Mouse (Mus musculus) olfactory bulb, adult 2 months (tissue): Measurements from ENCODE around the gene Adamts3. TPM values are rescaled to one million over a fixed set of nuclear protein-coding genes. Genes with fewer than 3 reads are reported as not detected.
A peak's percentile ranks its signal among the peaks of the same experiment; 100 is the strongest.

ENCODE experiments used
- H3K27ac ChIP-seq: fragments of 200-500 bp; 2 replicates; pipeline ENCODE4 v1.5.1; 2012; ENCODE audit warnings: low read depth, low read length; ENCODE audit not compliant: insufficient read depth
- H3K4me1 ChIP-seq: fragments of 200-500 bp; 2 replicates; pipeline ENCODE4 v1.6.1; 2012; ENCODE audit warnings: low read length; ENCODE audit not compliant: control insufficient read depth, insufficient read depth
- H3K4me3 ChIP-seq: fragments of 200-500 bp; 2 replicates; pipeline ENCODE4 v1.5.1; 2012; ENCODE audit warnings: mild to moderate bottlenecking, low read depth, low read length, moderate library complexity; ENCODE audit not compliant: insufficient read depth
- CTCF ChIP-seq: fragments of 200-500 bp; IDR thresholded peaks from 2 replicates; pipeline ENCODE4 v1.5.1; 2012; ENCODE audit warnings: low read depth, mild to moderate bottlenecking, low read length, moderate library complexity; ENCODE audit not compliant: insufficient read depth
- POLR2A ChIP-seq: fragments of 200-500 bp; IDR thresholded peaks from 2 replicates; pipeline ENCODE4 v1.6.1; 2012; ENCODE audit warnings: mild to moderate bottlenecking, low read depth, low read length, moderate library complexity; ENCODE audit not compliant: insufficient read depth
- WGBS: fragments of 180-500 bp; shearing (Covaris S2); methylation state at CpG from one replicate; pipeline ENCODE4 v1.1.7; 2018; 5-methylcytosine and 5-hydroxymethylcytosine counted together
- polyA plus RNA-seq: library from polyadenylated mRNA; stranded (reverse); fragments of >200 nt; gene quantifications from 2 replicates; pipeline ENCODE4 v1.2.4, GENCODE M21; 2012; ENCODE audit warnings: low replicate concordance; ENCODE audit not compliant: missing spikeins, insufficient read depth, insufficient read length

The Adamts3 gene
- polyA plus RNA-seq, 1 experiment = not detected

DNA sequence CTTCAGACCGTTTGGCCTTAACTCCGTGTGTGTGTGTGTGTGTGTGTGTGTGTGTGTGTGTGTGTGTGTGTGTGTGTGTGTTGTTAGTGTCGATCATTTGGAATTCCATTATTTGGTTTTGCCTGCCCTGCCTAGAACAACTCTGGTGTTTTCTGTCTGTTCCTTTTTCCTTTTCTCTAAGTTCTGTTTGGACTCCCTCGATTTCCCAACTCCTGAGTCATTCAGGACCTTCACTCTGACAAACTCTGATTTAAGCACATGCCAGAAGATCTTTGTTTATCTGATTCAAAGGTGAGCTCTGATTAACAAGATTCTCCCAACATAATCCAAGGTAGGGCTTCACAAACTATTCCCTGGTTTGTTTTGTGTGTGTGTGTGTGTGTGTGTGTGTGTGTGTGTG, 1.9 kb upstream of the Adamts3 start:
- TF ChIP-seq CTCF (no peak), POLR2A (no peak)
- Histone ChIP-seq H3K27ac (no peak overlapping the region), H3K4me1 (no peaks in the 10 kb centered on the region), H3K4me3 (no peak overlapping the region)
- 52% methylated on average over 4 of the region's 4 CpGs for WGBS

DNA sequence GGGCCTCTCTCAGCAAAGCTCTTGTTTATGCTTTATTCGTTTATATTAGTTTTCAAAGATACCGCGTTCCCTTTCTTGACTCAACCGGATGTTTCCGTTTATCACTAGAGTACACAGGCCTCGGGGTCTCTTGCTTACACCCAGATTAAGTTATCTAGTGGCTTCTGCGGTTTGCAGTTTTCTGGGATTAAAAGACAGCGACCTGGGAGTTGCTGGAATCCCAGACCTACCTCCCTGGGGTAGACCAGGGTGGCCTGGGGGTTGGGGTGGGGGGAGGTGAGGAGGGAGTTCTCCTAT, 722 bp upstream of the Adamts3 start:
- Histone ChIP-seq H3K4me3 (peak overlapping the region; percentile 87), H3K27ac (no peak overlapping the region), H3K4me1 (no peaks in the 10 kb centered on the region)
- TF ChIP-seq POLR2A (no peak), CTCF (no peak)
- WGBS = 22% methylated on average over 8 of the region's 8 CpGs

DNA sequence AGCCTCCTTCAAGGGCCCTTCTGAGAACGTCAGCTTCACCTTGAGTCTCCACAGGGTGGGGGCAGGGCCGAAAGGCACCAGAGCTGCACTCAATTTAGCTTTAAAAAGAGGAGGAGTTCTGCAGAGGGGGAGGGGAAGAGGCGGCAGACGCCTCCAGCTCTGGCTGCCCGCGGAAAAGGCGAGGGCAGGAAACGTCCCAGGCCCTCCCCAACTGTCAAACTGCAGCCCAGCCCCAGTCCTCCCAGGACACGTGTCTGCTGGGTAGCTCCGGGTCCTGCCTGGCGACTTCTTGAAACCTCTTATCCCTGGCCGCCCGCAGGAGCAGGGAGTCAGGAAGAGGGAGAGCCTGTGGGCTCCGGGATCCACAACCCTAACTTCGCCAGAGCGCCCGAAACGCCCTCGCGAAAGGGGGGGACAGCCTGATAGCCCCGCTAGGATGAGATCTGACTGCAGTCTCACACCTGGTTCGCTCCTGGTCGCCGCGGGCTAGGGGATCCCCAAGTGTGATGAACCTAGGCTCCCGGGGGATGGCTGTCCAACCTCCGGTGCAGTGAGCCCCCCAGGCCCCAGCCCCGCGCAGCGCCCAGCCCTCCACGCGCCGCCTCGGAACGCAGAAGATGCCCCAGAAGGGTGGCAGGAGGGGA, 921 bp downstream of the Adamts3 start:
- Histone ChIP-seq H3K4me1 (no peaks in the 10 kb centered on the region), H3K27ac (peak overlapping the region; percentile 23; the same call in 1 of the 2 replicates), H3K4me3 (peak overlapping the region; percentile 87)
- 0% methylated on average over 35 of the region's 35 CpGs for WGBS
- TF ChIP-seq POLR2A (no peak), CTCF (no peak)

DNA sequence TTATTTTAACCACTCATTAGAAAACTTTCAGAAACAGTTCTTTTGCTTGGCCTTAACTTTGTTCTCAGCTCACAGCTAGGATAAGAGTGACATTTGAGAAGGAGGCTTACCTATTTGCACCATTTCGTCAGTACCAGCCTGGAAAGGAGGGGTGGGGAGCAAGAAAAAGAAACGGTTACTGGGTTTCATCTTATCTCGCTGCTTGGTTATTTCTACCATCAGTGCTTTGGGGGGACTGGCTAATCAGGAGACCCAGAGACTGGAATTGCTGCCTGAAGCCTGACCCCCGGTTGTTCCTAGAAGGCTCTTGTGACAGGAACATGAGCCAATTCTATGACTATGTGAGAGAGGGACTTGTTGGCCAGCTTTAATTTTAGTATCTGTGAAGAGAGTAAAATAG, 1.7 kb downstream of the Adamts3 start:
- Histone ChIP-seq H3K4me1 (no peaks in the 10 kb centered on the region), H3K4me3 (peak overlapping the region; percentile 23; the same call in 1 of the 2 replicates)
- 26% methylated on average over 4 of the region's 4 CpGs for WGBS

DNA sequence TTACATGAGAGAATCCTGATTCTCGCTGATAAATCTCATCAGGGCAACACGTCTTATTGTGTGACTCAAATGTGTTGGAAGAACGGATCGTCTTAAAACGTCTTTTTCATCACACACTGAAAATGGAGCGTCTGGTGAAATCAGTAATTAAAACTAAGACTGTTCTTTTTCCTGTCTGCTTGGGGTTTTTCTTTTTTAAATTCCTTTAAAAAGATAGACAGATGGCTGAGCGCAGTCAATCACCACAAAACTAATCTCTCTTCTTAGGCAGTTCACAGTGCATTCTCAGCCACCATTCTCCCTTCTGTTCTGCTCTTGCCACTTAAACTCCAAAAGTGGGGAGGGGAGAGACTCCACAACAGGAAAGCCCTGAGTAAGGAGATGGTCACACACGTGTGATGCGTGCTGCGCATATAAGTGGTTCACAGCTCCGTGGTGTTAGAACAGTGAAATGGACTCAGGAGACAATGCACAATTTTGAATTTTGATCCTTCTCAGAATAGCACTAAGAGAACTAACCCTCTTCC, 4.2 kb downstream of the Adamts3 start:
- no peaks in the 10 kb centered on the region for H3K4me1 ChIP-seq
- WGBS = 52% methylated on average over 11 of the region's 11 CpGs
- no peak overlapping the region for H3K4me3 ChIP-seq
- TF ChIP-seq POLR2A = no peak
- no peak for TF ChIP-seq CTCF
- H3K27ac ChIP-seq = no peak overlapping the region

More for the DNA sequence above, 1.7 kb downstream of the Adamts3 start:
- TF ChIP-seq CTCF = no peak
- H3K27ac ChIP-seq = no peak overlapping the region

DNA sequence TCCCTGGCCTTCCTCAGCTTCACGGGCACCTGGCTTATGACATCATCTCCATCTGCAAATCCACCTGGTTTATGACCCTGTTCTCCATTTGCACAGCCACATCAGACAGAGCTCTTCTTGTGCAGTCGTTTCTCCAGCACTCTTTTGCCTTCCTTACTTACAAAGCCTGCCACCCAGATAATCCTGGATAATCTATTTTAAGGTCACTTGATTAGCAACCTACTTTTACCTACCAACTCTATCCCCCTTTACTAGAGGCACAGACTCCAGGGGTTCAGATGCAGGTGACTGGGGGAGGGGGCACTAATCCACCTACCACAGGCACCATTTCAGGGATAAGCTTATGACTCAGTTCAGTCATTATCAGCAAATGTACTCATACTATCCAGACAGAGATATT, 10.5 kb downstream of the Adamts3 start:
- 52% methylated on average over 2 of the region's 2 CpGs for WGBS

DNA sequence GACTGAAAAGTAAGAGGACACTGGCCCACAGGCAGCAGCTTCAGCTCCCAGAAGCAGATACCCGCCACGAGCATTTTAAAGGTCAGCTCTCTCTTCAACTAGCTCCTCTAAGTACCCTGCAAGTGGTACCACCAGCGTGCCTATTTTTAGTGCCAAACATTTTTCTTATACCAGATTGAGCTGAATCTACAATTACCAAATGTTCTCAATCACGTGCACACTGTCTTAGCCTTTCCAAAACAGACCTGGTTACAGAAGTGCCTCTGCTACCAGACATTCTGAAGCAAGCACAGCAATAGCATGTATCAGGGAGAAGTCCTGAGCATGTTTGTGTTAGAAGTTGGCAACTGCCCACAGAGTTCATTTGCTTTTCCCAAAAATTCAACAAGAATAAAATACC, 23.5 kb downstream of the Adamts3 start:
- 73% methylated on average over 4 of the region's 4 CpGs for WGBS
- Histone ChIP-seq H3K4me3 (no peak overlapping the region), H3K27ac (no peak overlapping the region), H3K4me1 (no peaks in the 10 kb centered on the region)
- TF ChIP-seq POLR2A (no peak), CTCF (no peak)

More for the DNA sequence above, 10.5 kb downstream of the Adamts3 start:
- Histone ChIP-seq H3K27ac (no peak overlapping the region), H3K4me3 (no peak overlapping the region), H3K4me1 (no peaks in the 10 kb centered on the region)
- no peak for TF ChIP-seq POLR2A
- no peak for TF ChIP-seq CTCF

DNA sequence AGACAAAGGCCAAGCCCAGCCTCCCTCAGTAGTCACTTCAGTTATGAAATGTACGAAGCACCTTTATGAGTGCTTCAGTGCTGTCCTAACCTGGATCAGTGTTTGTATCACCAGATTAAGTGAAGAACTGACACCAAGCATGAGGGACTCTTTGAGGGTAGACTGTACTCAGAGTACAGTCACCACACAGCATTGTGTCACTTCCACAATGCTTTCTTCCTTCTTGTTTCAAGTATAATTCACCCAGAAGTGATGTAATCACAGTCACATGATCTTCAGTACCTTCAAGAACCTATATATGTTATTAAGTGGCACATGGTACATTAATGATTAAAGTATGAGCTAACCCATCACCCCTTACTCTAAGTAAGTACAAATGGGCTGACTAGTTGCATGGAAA, 24.3 kb downstream of the Adamts3 start:
- TF ChIP-seq POLR2A = no peak
- TF ChIP-seq CTCF = no peak
- Histone ChIP-seq H3K4me3 (no peak overlapping the region), H3K4me1 (no peaks in the 10 kb centered on the region), H3K27ac (no peak overlapping the region)
- WGBS = 98% methylated on average over 1 of the region's 1 CpGs

DNA sequence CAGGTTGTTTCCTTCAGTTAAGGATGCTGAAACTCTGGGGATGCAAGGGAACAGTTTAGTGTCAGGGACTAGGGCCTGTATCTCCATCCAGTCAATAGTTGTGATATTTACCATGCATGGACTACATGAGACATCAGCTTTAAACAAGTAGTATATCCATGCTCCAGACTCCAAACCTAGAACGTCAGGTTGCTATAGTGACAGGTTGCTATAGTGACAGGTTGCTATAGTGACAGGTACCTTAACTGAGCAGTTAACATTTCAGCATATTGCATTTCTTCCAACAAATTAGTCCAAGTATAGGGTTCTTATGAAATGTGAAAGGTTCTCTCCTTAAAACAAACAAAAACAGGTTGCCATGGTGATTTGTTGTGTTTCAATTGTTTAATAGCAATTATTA, 36.6 kb downstream of the Adamts3 start:
- Histone ChIP-seq H3K27ac (no peak overlapping the region), H3K4me3 (no peak overlapping the region), H3K4me1 (peaks cover 3% of the 10 kb centered on the region; the same call in 1 of the 2 replicates)
- WGBS = 12% methylated on average over 1 of the region's 1 CpGs
- TF ChIP-seq CTCF (no peak), POLR2A (no peak)
